Mouse (Mus musculus): ENCODE measurements at regions not wholly inside any gene's neighbourhood (a gene's known extent, or its start where the extent isn't known, plus 50 kb on each side); places are given as distances from the start of the nearest gene placed in this dataset.

GRCm38 (mm10) chr10:125612773-125613172 lies 223.5 kb upstream of the Slc16a7 start:
- TF ChIP-seq POLR2A (IDR thresholded peaks at IDR 0.05; ENCODE audit: insufficient read depth, low read depth, low read length): no peak
- no peak for TF ChIP-seq CTCF (IDR thresholded peaks at IDR 0.05; ENCODE audit: insufficient read depth, low read depth, low read length)

All from olfactory bulb, adult 2 months (tissue).